Mouse (Mus musculus) testis, adult 2 months (tissue): ENCODE data around the gene Atg4c.

Experiments used
- CTCF ChIP-seq: fragments of 200-500 bp; IDR thresholded peaks from 2 replicates; pipeline ENCODE4 v1.5.1; 2012; ENCODE audit warnings: low read depth, mild to moderate bottlenecking, inconsistent platforms, low read length, moderate library complexity; ENCODE audit not compliant: control insufficient read depth, insufficient read depth, insufficient replicate concordance
- POLR2A ChIP-seq: fragments of 200-500 bp; IDR thresholded peaks from 2 replicates; pipeline ENCODE4 v1.6.1; 2012; ENCODE audit warnings: low read depth, mild to moderate bottlenecking, inconsistent platforms, low read length, moderate library complexity; ENCODE audit not compliant: control insufficient read depth

GRCm38 (mm10) chr4:99266843-99267445 is 73.2 kb downstream of the Atg4c start:
- TF ChIP-seq CTCF: no peak
- no peak for TF ChIP-seq POLR2A
